Comparison of ENCODE assay signal across 12 mouse cellular contexts in the genomic region with DNA sequence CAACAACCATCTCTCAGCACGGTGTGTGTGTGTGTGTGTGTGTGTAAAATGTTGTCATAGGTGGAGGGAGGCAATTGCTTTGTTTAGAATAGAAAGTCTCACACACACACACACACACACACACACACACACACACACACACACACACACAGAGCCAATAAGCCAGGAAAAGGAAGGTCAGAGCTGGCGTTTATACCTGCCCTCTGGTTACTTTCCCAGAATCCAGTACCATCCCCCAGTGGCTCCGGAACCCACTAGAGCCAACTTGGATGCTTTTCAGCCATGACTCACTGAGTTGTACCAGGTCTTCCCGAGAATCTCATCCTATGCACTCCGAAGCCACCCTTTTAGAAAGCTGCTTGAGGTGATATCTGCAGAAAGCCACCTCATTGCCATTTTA.
A peak's percentile ranks its signal among the peaks of the same experiment; 100 is the strongest.
DNase-seq lines count a peak whose midpoint lies in the region; ATAC-seq and TF ChIP-seq lines count a peak whose summit lies in the region.
"Had no signal": no experiment of that assay in that cellular context is flagged by ENCODE, and none has a peak within 500 bp of the region (broad histone marks: within the 10 kb centered on the region; RNA-seq: fewer than 3 reads in every experiment).

No protein-coding gene starts in this region.

- 69% methylated on average over 5 of the region's 5 CpGs for WGBS in forebrain, embryonic 14.5 days
- WGBS in intestine, embryonic 16.5 days: 63% methylated on average over 5 of the region's 5 CpGs

- H3K4me3 ChIP-seq in C2C12 (ENCODE audit: insufficient read depth, poor library complexity, severe bottlenecking): no peak overlapping the region
- no peak overlapping the region for H3K4me3 ChIP-seq in forebrain, embryonic 14.5 days (ENCODE audit: low read depth, low read length)
- H3K4me3 ChIP-seq in intestine, embryonic 16.5 days (ENCODE audit: low read length): no peak overlapping the region
- H3K4me3 ChIP-seq: embryonic facial prominence, embryonic 12.5 days; hindbrain, embryonic 15.5 days; midbrain, embryonic 13.5 days had no signal

- no peaks in the 10 kb centered on the region for H3K9me3 ChIP-seq in forebrain, embryonic 14.5 days (replicated peaks; ENCODE audit: control insufficient read depth, low read length)
- H3K9me3 ChIP-seq in intestine, embryonic 16.5 days (ENCODE audit: control insufficient read depth, low read length): no peaks in the 10 kb centered on the region
- H3K9me3 ChIP-seq: embryonic facial prominence, embryonic 12.5 days; hindbrain, embryonic 15.5 days; midbrain, embryonic 13.5 days had no signal

- H3K79me2 ChIP-seq in C2C12 (ENCODE audit: control insufficient read depth, insufficient read depth): no peaks in the 10 kb centered on the region

- H3K27me3 ChIP-seq in C2C12 (ENCODE audit: control insufficient read depth, insufficient read depth, insufficient read length): no peaks in the 10 kb centered on the region
- no peaks in the 10 kb centered on the region for H3K27me3 ChIP-seq in forebrain, embryonic 14.5 days (replicated peaks; ENCODE audit: control insufficient read depth, insufficient read depth, low read length)
- H3K27me3 ChIP-seq in intestine, embryonic 16.5 days (replicated peaks; ENCODE audit: control insufficient read depth, insufficient read depth, low read length): no peaks in the 10 kb centered on the region
- H3K27me3 ChIP-seq: embryonic facial prominence, embryonic 12.5 days; hindbrain, embryonic 15.5 days had no signal

- no peak overlapping the region for H3K9ac ChIP-seq in forebrain, embryonic 14.5 days (ENCODE audit: low read length)
- H3K9ac ChIP-seq in intestine, embryonic 16.5 days (ENCODE audit: low read depth, low read length): no peak overlapping the region
- H3K9ac ChIP-seq: embryonic facial prominence, embryonic 12.5 days; hindbrain, embryonic 15.5 days; midbrain, embryonic 13.5 days had no signal

- peaks cover 8% of the 10 kb centered on the region for H3K4me1 ChIP-seq in forebrain, embryonic 14.5 days (ENCODE audit: control insufficient read depth, insufficient read depth, low read length)
- H3K4me1 ChIP-seq in intestine, embryonic 16.5 days (ENCODE audit: control insufficient read depth, insufficient read depth, low read length): no peaks in the 10 kb centered on the region

- no peaks in the 10 kb centered on the region for H3K79me3 ChIP-seq in C2C12 (ENCODE audit: low read depth)

- no peak for TF ChIP-seq CTCF in C2C12 (IDR thresholded peaks at IDR 0.05; ENCODE audit: control insufficient read depth, insufficient read depth, insufficient read length)

- DNase-seq in 3134 (ENCODE audit: extremely low read depth, insufficient read length, low spot score): peak; percentile 13
- peak; percentile 87 to 90 for DNase-seq in cerebellum, postnatal 14 days
- peak; percentile 51 for DNase-seq in kidney, postnatal 10 days
- DNase-seq in forebrain, embryonic 14.5 days (ENCODE audit: low spot score): no peak
- no peak for DNase-seq in layer of hippocampus, postnatal 36 days
- DNase-seq: thymus, postnatal 4 days had no signal

- H3K4me2 ChIP-seq in forebrain, embryonic 14.5 days (ENCODE audit: low read length): no peak overlapping the region
- H3K4me2 ChIP-seq in intestine, embryonic 16.5 days (ENCODE audit: low read depth, low read length): no peak overlapping the region
- H3K4me2 ChIP-seq: embryonic facial prominence, embryonic 12.5 days; hindbrain, embryonic 15.5 days; midbrain, embryonic 13.5 days had no signal

- no peak for ATAC-seq in forebrain, embryonic 14.5 days
- no peak for ATAC-seq in megakaryocyte, adult 5-6 weeks (ENCODE audit: poor library complexity, severe bottlenecking)
- no peak for ATAC-seq in intestine, embryonic 16.5 days
- ATAC-seq: midbrain, embryonic 13.5 days had no signal

- no peak overlapping the region for H3K27ac ChIP-seq in forebrain, embryonic 14.5 days (ENCODE audit: low read depth, low read length)
- no peak overlapping the region for H3K27ac ChIP-seq in intestine, embryonic 16.5 days (ENCODE audit: low read length)
- H3K27ac ChIP-seq: embryonic facial prominence, embryonic 12.5 days; hindbrain, embryonic 15.5 days; midbrain, embryonic 13.5 days had no signal

- H3K36me3 ChIP-seq in C2C12 (ENCODE audit: control insufficient read depth, insufficient read depth): no peaks in the 10 kb centered on the region
- H3K36me3 ChIP-seq in forebrain, embryonic 14.5 days (ENCODE audit: control insufficient read depth, insufficient read depth, low read length): no peaks in the 10 kb centered on the region
- no peaks in the 10 kb centered on the region for H3K36me3 ChIP-seq in intestine, embryonic 16.5 days (ENCODE audit: control insufficient read depth, insufficient read depth, low read length)
- H3K36me3 ChIP-seq: embryonic facial prominence, embryonic 12.5 days; hindbrain, embryonic 15.5 days; midbrain, embryonic 13.5 days had no signal

- no peak overlapping the region for H3ac ChIP-seq in C2C12 (ENCODE audit: control insufficient read depth, insufficient read length, low read depth)

TF ChIP-seq in C2C12, 6 proteins besides CTCF, POLR2A, EP300 and RAD21:
- TF ChIP-seq MYOD1 (IDR thresholded peaks at IDR 0.05; ENCODE audit: control insufficient read depth, insufficient read length, low read depth): no peak
- TF ChIP-seq USF1 (IDR thresholded peaks at IDR 0.05; ENCODE audit: low read depth): no peak
- TF ChIP-seq FOSL1 (IDR thresholded peaks at IDR 0.05; ENCODE audit: insufficient read depth, low read length, poor library complexity, severe bottlenecking): peak; percentile 22
- TF ChIP-seq MAX (IDR thresholded peaks at IDR 0.05): no peak
- TF ChIP-seq CEBPB (IDR thresholded peaks at IDR 0.05; ENCODE audit: low read depth): no peak
- no peak for TF ChIP-seq MYOG (IDR thresholded peaks at IDR 0.05; ENCODE audit: control insufficient read depth, extremely low read depth, insufficient read length)

Comparison
In these comparisons a context has a peak if more than half of its experiments do, and no peak if none do; other contexts are left out.
1. DNase-seq: peak in 3134 (single experiment), cerebellum, postnatal 14 days (2 of 2) and kidney, postnatal 10 days (single experiment); none in forebrain, embryonic 14.5 days (single experiment) and layer of hippocampus, postnatal 36 days (0 of 2).